ENCODE assay signal across 10 mouse cellular contexts in the genomic region with DNA sequence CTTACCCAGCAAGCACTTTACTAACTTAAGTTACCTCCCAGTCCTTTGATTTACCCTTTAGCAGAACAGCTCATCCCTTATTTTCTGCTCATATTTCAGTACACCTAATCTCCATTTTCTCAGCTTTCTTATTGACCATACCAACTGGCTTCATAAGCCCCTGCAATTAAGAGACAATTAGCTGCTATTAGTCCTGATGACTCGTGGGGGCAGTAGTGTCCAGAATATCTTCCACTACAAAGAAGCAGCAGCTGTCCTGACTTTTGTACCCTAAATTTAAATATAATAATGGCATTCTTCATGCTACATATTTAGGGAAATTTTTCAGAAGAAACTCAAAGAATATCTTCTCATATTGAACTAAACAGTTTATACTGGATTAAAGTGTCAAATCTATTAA. TPM values are rescaled to one million over a fixed set of nuclear protein-coding genes. Genes with fewer than 3 reads are reported as not detected.
DNase-seq lines count a peak whose midpoint lies in the region; ATAC-seq and TF ChIP-seq lines count a peak whose summit lies in the region.
"Had no signal": no experiment of that assay in that cellular context is flagged by ENCODE, and none has a peak within 500 bp of the region (broad histone marks: within the 10 kb centered on the region; RNA-seq: fewer than 3 reads in every experiment).

No protein-coding gene starts in this region.

- no peak overlapping the region for H3K9ac ChIP-seq in forebrain, postnatal 0 days
- no peak overlapping the region for H3K9ac ChIP-seq in forebrain, embryonic 12.5 days
- H3K9ac ChIP-seq: liver, embryonic 15.5 days had no signal

- no peak overlapping the region for H3K4me2 ChIP-seq in forebrain, postnatal 0 days (ENCODE audit: low read depth)
- no peak overlapping the region for H3K4me2 ChIP-seq in forebrain, embryonic 12.5 days
- H3K4me2 ChIP-seq: liver, embryonic 15.5 days had no signal

- ATAC-seq in forebrain, postnatal 0 days, result no peak
- no peak for ATAC-seq in forebrain, embryonic 12.5 days (ENCODE audit: low FRiP score)

- H3K4me1 ChIP-seq in forebrain, postnatal 0 days (ENCODE audit: insufficient read depth), result no peaks in the 10 kb centered on the region
- H3K4me1 ChIP-seq in forebrain, embryonic 12.5 days, result no peaks in the 10 kb centered on the region
- H3K4me1 ChIP-seq: forebrain, embryonic 10.5 days; liver, embryonic 15.5 days had no signal

- DNase-seq in forebrain, postnatal 0 days, result no peak
- peak; percentile 37 to 53 for DNase-seq in kidney, postnatal 36 days
- no peak for DNase-seq in kidney, postnatal 4 days
- DNase-seq in MN1 (ENCODE audit: low spot score), result peak; percentile 7
- peak; percentile 59 for DNase-seq in lung, postnatal 36 days
- no peak for DNase-seq in layer of hippocampus, postnatal 10 days (ENCODE audit: low spot score in 2 of 2)
- DNase-seq: thymus, postnatal 36 days had no signal

- H3K36me3 ChIP-seq in forebrain, postnatal 0 days (ENCODE audit: insufficient read depth), result no peaks in the 10 kb centered on the region
- no peaks in the 10 kb centered on the region for H3K36me3 ChIP-seq in forebrain, embryonic 12.5 days (replicated peaks)
- H3K36me3 ChIP-seq: forebrain, embryonic 10.5 days; liver, embryonic 15.5 days had no signal

- 9% methylated on average over 1 of the region's 1 CpGs for WGBS in forebrain, postnatal 0 days
- WGBS in forebrain, embryonic 12.5 days, result 19% methylated on average over 1 of the region's 1 CpGs

- TF ChIP-seq CTCF in forebrain, postnatal 0 days (IDR thresholded peaks at IDR 0.05; ENCODE audit: low read depth), result peak; percentile 39

- no peak overlapping the region for H3K4me3 ChIP-seq in forebrain, postnatal 0 days (ENCODE audit: low read depth, low read length)
- no peak overlapping the region for H3K4me3 ChIP-seq in forebrain, embryonic 12.5 days (replicated peaks)
- H3K4me3 ChIP-seq: forebrain, embryonic 10.5 days; liver, embryonic 15.5 days had no signal

- H3K27ac ChIP-seq in forebrain, postnatal 0 days (ENCODE audit: low read depth, low read length), result no peak overlapping the region
- no peak overlapping the region for H3K27ac ChIP-seq in forebrain, embryonic 12.5 days
- H3K27ac ChIP-seq: forebrain, embryonic 10.5 days; liver, embryonic 15.5 days had no signal

- no peaks in the 10 kb centered on the region for H3K27me3 ChIP-seq in forebrain, postnatal 0 days (ENCODE audit: insufficient read depth, low read length)
- no peaks in the 10 kb centered on the region for H3K27me3 ChIP-seq in forebrain, embryonic 12.5 days
- H3K27me3 ChIP-seq: liver, embryonic 15.5 days had no signal

- no peaks in the 10 kb centered on the region for H3K9me3 ChIP-seq in forebrain, postnatal 0 days (ENCODE audit: low read length)
- no peaks in the 10 kb centered on the region for H3K9me3 ChIP-seq in forebrain, embryonic 12.5 days
- H3K9me3 ChIP-seq: liver, embryonic 15.5 days had no signal

RNA-seq across cellular contexts. Expression of a gene that starts 24.8 kb away (rescaled TPM):
- 43.7 and 53.5 TPM in 2 replicates for total RNA-seq in forebrain, postnatal 0 days (2014; rRNA removed)
- polyA plus RNA-seq in forebrain, postnatal 0 days (2015; fragmentation: Nextera tagmentation; extraction: Ambion mirVana), result 21.7 and 32.1 TPM in 2 replicates
- polyA plus RNA-seq in forebrain, embryonic 12.5 days (2016; fragmentation: Nextera tagmentation; extraction: Ambion mirVana), result 36.8 and 38.5 TPM in 2 replicates
- 10 to 100 TPM; 56.6 to 59.2 TPM for total RNA-seq in layer of hippocampus, postnatal 10 days (2021)

Comparison
In these comparisons a context has a peak if more than half of its experiments do, and no peak if none do; other contexts are left out.
1. DNase-seq: peak in kidney, postnatal 36 days (2 of 2), MN1 (single experiment) and lung, postnatal 36 days (single experiment); none in forebrain, postnatal 0 days (single experiment), kidney, postnatal 4 days (0 of 2) and layer of hippocampus, postnatal 10 days (0 of 2).